Mouse (Mus musculus): ENCODE measurements at regions not wholly inside any gene's neighbourhood (a gene's known extent, or its start where the extent isn't known, plus 50 kb on each side); places are given as distances from the start of the nearest gene placed in this dataset.

- no peak for TF ChIP-seq CTCF (conservative IDR thresholded peaks at IDR 0.05; ENCODE audit: insufficient read depth, insufficient read length, low read depth, low read length)
- no peak for TF ChIP-seq POLR2A (IDR thresholded peaks at IDR 0.05; ENCODE audit: low read depth, low read length)
Observed at GRCm38 (mm10) chr12:35710323-35710722, 175.5 kb upstream of the Ahr start.
